Mouse (Mus musculus) E14TG2a.4 (cell line): Measurements from ENCODE around the gene Mob3a.

Source experiments
- CTCF ChIP-seq: conservative IDR thresholded peaks from 2 replicates; pipeline ENCODE4 v1.5.1; 2014; ENCODE audit warnings: low read length
- NANOG ChIP-seq: IDR thresholded peaks from 2 replicates; pipeline ENCODE4 v1.6.1; 2014; ENCODE audit warnings: borderline replicate concordance, low read length, mixed read lengths
- POU5F1 ChIP-seq: IDR thresholded peaks from 2 replicates; pipeline ENCODE4 v1.6.1; 2014; ENCODE audit warnings: low read length, borderline replicate concordance

DNA sequence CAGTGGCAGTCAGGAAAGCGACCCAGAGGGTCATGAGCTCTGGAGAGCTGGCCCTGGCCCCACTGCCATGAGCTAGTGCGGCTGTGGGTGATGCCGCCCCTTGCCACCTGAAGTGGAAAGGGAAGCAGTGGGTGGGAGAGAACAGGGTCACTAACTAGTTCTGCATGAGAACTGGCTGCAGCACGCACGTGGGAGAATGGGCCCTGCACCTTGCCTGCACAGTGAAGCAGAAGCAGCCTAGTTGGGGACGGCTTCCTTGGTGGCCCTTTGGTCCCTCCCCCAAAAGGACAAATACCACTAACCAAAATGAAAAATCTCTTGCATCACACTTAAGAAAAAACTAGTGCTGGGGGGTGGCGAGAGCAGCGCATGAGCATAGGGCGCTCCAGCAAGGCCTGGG, 3.2 kb downstream of the Mob3a start:
- no peak for TF ChIP-seq CTCF
- no peak for TF ChIP-seq POU5F1
- no peak for TF ChIP-seq NANOG
